Mouse (Mus musculus) bone marrow, adult 2 months (tissue): ENCODE measurements around the gene Clec3b. TPM values are rescaled to one million over a fixed set of nuclear protein-coding genes. Genes with fewer than 3 reads are reported as not detected.

ENCODE experiments used
- H3K27ac ChIP-seq: fragments of 200-500 bp; 2 replicates; pipeline ENCODE4 v1.5.1; 2012; ENCODE audit warnings: low read depth, mild to moderate bottlenecking, control low read depth, inconsistent platforms, low read length; ENCODE audit not compliant: control insufficient read depth, poor library complexity, insufficient read depth
- H3K4me1 ChIP-seq: fragments of 200-500 bp; 2 replicates; pipeline ENCODE4 v1.6.1; 2011; ENCODE audit warnings: low read length; ENCODE audit not compliant: control insufficient read depth, insufficient read depth
- H3K4me3 ChIP-seq: fragments of 200-500 bp; replicated peaks from 2 replicates; pipeline ENCODE3; 2011; ENCODE audit warnings: mild to moderate bottlenecking, low read depth, low read length, control low read depth; ENCODE audit not compliant: control insufficient read depth
- CTCF ChIP-seq: fragments of 200-500 bp; IDR thresholded peaks from 2 replicates; pipeline ENCODE4 v1.5.1; 2011; ENCODE audit warnings: low read length, control low read depth; ENCODE audit not compliant: control insufficient read depth, insufficient read depth
- POLR2A ChIP-seq: fragments of 200-500 bp; IDR thresholded peaks from 2 replicates; pipeline ENCODE4 v1.6.1; 2011; ENCODE audit warnings: low read depth, mild to moderate bottlenecking, control low read depth, low read length, borderline replicate concordance; ENCODE audit not compliant: control insufficient read depth
- WGBS: fragments of 180-500 bp; shearing (Covaris S2); methylation state at CpG from one replicate; pipeline ENCODE4 v1.1.7; 2018; 5-methylcytosine and 5-hydroxymethylcytosine counted together
- polyA plus RNA-seq: library from polyadenylated mRNA; stranded (reverse); fragments of >200 nt; gene quantifications from 2 replicates; pipeline ENCODE4 v1.2.4, GENCODE M21; 2011; ENCODE audit warnings: low replicate concordance; ENCODE audit not compliant: missing spikeins, insufficient read depth, insufficient read length

Gene Clec3b
- polyA plus RNA-seq, 1 experiment = 3.1 TPM

DNA sequence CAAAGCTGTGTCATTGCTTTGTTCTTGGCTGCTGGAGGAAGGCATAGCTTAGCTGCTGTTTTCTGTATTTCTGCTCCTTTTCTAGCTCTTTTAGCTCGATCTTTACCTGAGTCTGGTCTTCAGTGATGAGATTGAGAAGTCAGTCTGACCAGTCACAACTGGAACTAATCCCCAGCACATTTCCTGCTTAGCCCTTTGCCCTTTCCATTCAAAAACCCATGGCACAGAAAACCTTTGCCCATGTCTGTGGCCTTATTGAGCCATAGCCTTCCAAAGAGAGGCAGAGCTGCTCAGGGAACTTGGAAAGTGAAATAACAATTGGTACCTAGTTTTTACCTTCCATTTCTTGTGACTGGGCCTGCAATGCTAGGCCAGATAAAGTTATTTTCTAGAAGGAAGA, 35.2 kb upstream of the Clec3b start:
- no peaks in the 10 kb centered on the region; the same call in 1 of the 2 replicates for H3K4me1 ChIP-seq
- TF ChIP-seq POLR2A = no peak
- no peak overlapping the region for H3K4me3 ChIP-seq
- H3K27ac ChIP-seq = no peak overlapping the region
- WGBS = 90% methylated on average over 1 of the region's 1 CpGs

DNA sequence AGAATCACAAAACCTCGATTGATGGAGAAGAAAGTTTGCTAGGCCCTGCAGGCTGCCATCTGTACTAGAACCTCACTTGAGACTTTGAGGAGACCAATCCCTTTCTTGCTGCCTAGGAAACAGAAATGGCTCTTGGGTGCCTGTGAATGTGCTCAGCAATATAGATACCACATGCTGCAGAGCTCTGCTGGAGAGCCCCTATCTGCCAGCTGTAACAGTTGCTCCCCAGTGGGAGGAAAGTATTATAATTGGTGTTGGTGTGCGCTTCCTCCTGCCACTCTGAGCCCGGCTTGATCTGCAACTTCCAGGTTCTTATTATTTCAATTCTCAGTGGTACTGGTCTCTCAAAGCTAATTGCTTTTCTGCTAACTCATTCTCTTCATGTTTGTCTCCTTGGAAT, 27.7 kb upstream of the Clec3b start:
- peaks cover 2% of the 10 kb centered on the region; the same call in 1 of the 2 replicates for H3K4me1 ChIP-seq
- H3K4me3 ChIP-seq = no peak overlapping the region
- WGBS = 87% methylated on average over 3 of the region's 3 CpGs
- no peak overlapping the region for H3K27ac ChIP-seq
- TF ChIP-seq CTCF (no peak), POLR2A (no peak)

- peak; percentile 79 for TF ChIP-seq CTCF
- TF ChIP-seq POLR2A = no peak
- peaks cover 2% of the 10 kb centered on the region; the same call in 1 of the 2 replicates for H3K4me1 ChIP-seq
- WGBS = 73% methylated on average over 6 of the region's 6 CpGs
- no peak overlapping the region for H3K4me3 ChIP-seq
- H3K27ac ChIP-seq = 0 out of 2 replicates have a peak overlapping the region, but pooled peaks have one; percentile 24
Measured at GRCm38 (mm10) chr9:123123571-123124412, 27.0 kb upstream of the Clec3b start.

DNA sequence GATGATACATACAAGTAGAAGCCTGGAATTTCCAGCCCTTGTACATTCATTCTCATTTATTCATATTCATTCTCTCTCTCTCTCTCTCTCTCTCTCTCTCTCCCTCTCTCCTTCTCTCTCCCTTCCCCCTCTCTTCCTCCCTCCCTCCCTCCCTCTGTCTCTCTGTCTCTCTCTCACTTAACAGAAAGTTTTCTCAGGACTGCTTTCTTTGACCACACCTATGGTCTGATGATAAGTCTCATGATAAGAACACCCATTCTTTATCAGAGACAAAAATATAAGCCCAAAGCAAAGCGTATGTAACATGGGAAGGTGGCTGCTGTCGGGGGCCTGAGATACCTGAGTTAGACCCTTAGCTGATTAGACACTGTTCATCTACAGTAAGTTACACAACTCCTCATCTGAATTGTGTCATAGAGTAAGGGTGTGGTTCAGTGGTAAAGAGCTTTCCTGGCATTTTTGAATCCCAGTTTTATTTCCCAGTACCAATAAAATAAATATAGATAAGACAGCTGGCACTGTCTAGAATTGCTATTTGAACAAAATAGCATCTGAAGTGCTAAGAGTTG, 26.2 kb upstream of the Clec3b start:
- 63% methylated on average over 2 of the region's 2 CpGs for WGBS
- peaks cover 2% of the 10 kb centered on the region; the same call in 1 of the 2 replicates for H3K4me1 ChIP-seq
- H3K27ac ChIP-seq = no peak overlapping the region
- H3K4me3 ChIP-seq = no peak overlapping the region
- no peak for TF ChIP-seq POLR2A
- TF ChIP-seq CTCF = no peak

DNA sequence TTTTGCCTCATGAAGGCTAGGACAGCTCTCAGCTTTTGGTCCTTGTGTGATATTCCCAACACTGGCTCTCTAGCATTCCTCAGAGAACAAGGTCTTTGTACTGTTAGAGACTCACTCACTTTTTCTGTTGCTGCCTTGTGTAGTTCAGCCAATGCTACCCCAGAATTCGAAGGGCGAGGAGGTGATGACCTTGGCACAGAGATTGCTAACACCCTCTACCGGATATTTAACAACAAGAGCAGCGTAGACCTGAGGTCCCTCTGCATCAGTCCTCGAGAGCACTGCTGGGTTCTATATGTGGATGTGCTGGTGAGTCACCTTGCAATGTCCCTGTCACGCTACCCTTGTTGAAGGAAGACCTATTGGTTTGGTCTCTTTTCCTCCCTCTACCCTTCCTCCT, 23.1 kb upstream of the Clec3b start:
- no peak overlapping the region for H3K4me3 ChIP-seq
- H3K4me1 ChIP-seq = peaks cover 2% of the 10 kb centered on the region; the same call in 1 of the 2 replicates
- WGBS = 92% methylated on average over 6 of the region's 6 CpGs
- TF ChIP-seq CTCF (no peak), POLR2A (no peak)
- no peak overlapping the region for H3K27ac ChIP-seq

- Histone ChIP-seq H3K27ac (no peak overlapping the region), H3K4me1 (no peaks in the 10 kb centered on the region), H3K4me3 (no peak overlapping the region)
- TF ChIP-seq POLR2A = no peak
- TF ChIP-seq CTCF = no peak
- 87% methylated on average over 3 of the region's 3 CpGs for WGBS
Measured at GRCm38 (mm10) chr9:123132994-123133393, 17.8 kb upstream of the Clec3b start.

- 82% methylated on average over 7 of the region's 7 CpGs for WGBS
- Histone ChIP-seq H3K4me1 (no peaks in the 10 kb centered on the region), H3K4me3 (no peak overlapping the region), H3K27ac (no peak overlapping the region)
- TF ChIP-seq CTCF (no peak), POLR2A (no peak)
Measured at GRCm38 (mm10) chr9:123136953-123137682, 13.6 kb upstream of the Clec3b start.

GRCm38 (mm10) chr9:123138891-123139474, 11.8 kb upstream of the Clec3b start:
- TF ChIP-seq POLR2A (no peak), CTCF (no peak)
- no peak overlapping the region for H3K27ac ChIP-seq
- no peak overlapping the region for H3K4me3 ChIP-seq
- WGBS = 64% methylated on average over 5 of the region's 5 CpGs
- no peaks in the 10 kb centered on the region for H3K4me1 ChIP-seq
